Mouse (Mus musculus) bone marrow macrophage, adult 2 months (primary cell): Measurements from ENCODE around the gene Fbxl17.

Source experiments
- CTCF ChIP-seq: IDR thresholded peaks from 2 replicates; pipeline ENCODE4 v1.5.1; 2012; ENCODE audit warnings: low read depth, mild to moderate bottlenecking, low read length, moderate library complexity
- POLR2A ChIP-seq: IDR thresholded peaks from 2 replicates; pipeline ENCODE4 v1.6.1; 2012; ENCODE audit warnings: mild to moderate bottlenecking, low read depth, low read length, borderline replicate concordance

DNA sequence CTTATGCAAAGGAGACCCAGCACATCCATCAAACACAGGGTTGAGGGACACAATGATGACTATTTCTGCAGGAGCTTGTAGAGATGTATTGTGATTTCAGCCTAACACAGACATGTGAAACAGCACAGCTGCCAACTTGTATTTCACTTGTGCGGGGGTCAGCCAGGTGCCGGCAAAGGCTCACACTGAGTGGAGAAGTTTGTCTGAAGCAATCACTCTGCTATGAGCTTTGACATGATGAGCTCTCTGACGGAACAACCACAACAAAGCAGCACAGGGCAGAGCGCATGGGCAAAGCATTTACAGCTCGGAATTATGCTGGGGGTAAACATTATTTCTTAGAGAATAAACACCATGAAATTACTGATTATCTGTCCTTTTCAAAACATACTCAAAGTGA, 328.6 kb downstream of the Fbxl17 start:
- TF ChIP-seq CTCF (no peak), POLR2A (no peak)
